Mouse (Mus musculus) 3T3-L1 (cell line): ENCODE results near the gene Rrp9.
A peak's percentile ranks its signal among the peaks of the same experiment; 100 is the strongest.
"Not testable (repeated sequence)": the region's sequence is repeated elsewhere in the genome, so short reads cannot be mapped to it uniquely, and the experiment has no call there.

ENCODE experiments used
- DNase-seq: peaks from one replicate; pipeline ENCODE4 v3.0.0-alpha.2; 2015; ENCODE audit warnings: low read depth, low spot score

Gene Rrp9

DNA sequence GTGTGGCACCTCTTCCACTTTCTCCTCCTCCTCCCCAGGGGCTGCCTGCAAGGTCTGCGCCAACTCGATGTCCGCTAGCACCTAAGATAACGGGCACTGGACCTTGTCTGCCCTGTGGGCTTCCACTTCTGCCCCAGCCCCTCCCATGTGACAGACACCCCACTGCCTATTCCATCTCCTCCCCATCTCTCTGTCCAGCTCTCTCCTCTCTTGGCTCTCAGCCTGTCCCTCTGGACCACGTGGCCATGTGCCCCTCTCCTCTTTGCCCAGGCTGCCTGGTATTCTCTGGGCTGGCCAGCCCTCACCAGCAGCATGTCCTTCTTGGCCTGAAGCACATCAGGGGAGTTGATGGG is 2.0 kb upstream of the Rrp9 start:
- DNase-seq: no peak

DNA sequence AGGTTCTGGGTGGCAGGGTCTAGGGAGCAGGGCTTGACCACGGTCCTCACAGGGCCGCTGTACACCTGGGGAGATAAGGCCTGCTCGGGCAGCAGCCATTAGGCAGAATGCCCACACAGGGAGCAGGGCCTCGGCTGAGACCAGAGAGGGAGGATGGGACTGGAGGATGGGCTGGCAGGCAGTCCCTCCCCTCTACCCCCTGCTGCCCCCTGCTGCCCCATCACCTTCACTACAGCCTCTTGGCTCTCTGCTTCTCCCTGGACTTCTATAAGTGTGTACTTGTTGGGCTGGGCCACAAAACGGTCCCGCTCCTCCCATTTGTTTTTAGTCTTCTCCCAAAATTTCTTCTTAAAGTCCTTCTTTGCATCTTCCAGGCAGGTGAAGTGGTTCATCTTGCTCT is 1.3 kb upstream of the Rrp9 start:
- DNase-seq: peak; percentile 89

- DNase-seq: peak; percentile 68
Observed at GRCm38 (mm10) chr9:106475046-106475445, 717 bp upstream of the Rrp9 start.

GRCm38 (mm10) chr9:106476002-106476923 is 500 bp downstream of the Rrp9 start:
- DNase-seq: peak; percentile 95

DNA sequence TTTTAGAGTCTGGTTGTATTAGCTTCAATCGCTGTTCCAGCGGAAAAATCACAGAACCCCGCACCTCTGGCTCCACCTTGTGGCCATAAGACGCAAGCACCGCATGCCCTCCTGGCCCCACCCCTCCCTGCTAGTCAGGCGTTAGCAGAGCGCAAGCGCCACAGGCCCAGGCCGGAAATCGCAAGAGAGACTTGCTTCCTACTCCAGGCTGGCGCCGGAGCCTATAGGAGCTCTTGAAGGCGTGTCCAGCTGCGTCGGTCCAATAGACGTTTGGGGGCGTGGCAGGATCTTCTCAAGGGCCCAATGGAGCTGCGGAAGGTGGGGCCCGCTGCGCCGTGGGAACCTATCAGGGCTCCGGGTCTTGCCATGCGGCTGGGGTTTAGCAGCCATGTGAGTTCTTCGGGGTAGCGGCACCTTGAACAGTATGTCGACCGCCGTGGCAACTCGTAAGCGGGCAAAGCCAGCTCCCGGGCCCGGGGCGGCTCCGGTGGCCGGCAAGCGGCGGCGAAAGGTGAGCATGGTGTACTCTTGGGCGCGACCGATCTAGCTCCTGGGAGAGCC is 1.2 kb downstream of the Rrp9 start, which contains the start of gene Parp3:
Gene Parp3, minus strand, starts transcription at position 26 of the 561 bp plus-strand sequence.
- peak; percentile 100 for DNase-seq

DNA sequence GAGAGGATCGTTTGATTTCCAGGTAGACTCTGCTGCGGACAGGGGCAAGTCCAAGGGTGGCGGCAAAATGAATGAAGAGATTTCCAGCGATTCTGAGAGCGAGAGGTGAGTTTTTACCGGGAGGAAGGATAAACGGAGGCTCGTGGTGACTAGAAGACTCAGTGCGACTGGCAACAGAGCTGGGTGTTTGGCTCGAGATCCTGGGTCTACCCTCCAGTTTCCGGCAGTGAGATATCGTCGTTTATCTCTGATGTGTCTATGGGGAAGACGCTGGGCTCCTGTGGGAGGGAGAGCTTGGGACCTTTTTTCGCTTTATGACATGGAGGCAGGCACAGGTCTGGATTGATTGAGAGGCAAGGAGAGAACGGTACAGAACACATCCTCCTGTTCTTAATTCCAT is 1.9 kb downstream of the Rrp9 start:
- DNase-seq: no peak

DNA sequence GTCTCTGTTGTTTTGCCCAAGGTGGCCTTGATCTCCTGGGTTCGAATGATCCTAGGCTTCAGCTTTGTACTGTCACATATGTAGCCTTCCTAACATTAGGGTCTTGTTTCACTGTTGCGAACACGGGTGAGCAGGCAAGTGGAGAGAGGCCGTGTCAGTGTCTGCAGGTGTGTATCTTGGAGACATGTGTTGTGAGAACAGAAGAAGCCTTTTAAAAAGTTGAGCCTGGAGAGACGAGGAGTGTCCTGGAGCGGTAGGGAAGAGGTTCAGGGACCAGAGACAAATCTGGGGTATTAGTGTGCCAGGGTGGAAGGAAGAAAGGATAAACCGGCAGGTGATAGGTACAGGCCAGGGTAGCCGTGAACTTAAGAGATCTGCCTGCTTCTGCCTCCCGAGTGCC is 2.3 kb downstream of the Rrp9 start:
- DNase-seq: no peak

- DNase-seq: no peak
Observed at GRCm38 (mm10) chr9:106480541-106480940, 4.8 kb downstream of the Rrp9 start.

- DNase-seq: no peak
Observed at GRCm38 (mm10) chr9:106481075-106481474, 5.3 kb downstream of the Rrp9 start.

DNA sequence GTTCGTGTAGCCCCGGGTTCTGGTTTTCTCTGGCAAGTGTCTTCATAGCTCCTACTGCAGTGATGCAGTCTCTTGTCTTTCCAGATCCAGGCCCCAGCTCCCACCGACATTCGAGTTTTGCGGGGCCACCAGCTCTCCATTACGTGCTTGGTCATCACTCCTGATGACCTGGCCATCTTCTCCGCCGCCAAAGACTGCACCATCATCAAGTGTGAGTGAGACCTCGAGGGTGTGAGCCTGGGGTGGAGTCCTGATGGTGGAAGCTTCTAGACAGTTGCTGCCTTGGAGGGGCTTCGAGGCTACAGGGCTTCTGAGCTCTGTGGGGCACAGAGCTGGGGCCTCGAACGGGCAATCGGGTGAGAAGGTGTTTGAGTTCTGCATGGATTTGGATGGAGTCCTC is 5.9 kb downstream of the Rrp9 start:
- DNase-seq: no peak

GRCm38 (mm10) chr9:106482578-106483115 is 6.9 kb downstream of the Rrp9 start:
- no peak for DNase-seq

DNA sequence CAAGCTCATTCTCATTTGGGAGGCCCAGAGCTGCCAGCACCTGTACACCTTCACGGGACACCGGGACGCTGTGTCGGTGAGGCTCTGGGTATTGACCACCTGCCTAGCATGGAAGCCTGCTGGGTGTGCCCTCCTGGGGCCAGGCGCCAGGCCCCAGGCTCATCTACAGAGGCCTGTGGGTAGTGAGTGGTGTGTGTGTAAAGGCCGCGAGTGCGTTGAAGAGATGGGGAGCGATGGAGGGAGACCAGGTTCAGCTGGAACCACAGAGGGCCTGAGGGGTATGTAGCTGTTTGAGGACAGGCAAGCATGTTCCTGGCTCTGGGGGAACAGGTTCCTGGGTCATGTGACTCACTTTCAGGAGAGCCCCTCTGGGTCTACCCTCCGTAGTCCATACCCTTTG is 7.4 kb downstream of the Rrp9 start:
- no peak for DNase-seq

GRCm38 (mm10) chr9:106483606-106484005 is 7.8 kb downstream of the Rrp9 start:
- no peak for DNase-seq

DNA sequence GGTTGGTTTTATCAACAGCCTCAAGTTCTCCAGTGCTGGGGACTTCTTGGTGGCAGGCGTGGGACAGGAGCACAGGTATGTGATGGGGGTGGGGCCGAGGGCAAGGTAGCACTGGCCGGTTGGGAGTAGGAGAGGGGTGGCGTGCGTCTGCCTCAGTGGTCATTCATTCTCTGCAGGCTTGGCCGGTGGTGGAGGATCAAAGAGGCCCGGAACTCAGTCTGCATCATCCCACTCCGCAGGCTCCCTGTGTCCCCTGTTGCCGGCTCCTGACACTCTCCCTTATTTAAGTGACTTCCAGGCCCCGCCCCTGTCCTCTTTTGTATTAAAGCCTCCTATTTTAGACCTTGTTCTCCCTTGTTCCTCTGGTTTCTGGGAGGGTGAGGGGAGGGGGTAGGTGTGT is 9.3 kb downstream of the Rrp9 start:
- DNase-seq: no peak

- not testable (repeated sequence) for DNase-seq
Observed at GRCm38 (mm10) chr9:106487602-106488001, 11.8 kb downstream of the Rrp9 start.

DNA sequence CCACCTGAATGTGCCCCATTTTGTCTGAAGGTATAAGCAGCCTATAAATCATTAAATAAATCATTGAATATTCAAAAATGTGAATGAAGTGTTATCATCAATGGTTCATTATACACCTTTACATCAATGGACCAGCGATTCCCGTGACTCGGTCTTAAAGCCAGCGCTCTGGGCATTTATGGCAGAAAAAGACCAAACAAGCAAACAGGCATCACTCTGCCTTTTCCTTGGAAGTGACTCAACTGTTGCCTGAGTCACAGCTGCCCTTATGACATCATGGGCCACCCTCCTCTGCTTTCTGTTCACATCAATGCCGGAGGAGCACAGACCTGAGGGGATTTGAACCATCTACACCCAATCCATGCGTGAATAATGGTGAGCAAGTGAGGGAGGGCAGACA is 23.9 kb downstream of the Rrp9 start, which contains the start of gene Iqcf1:
Gene Iqcf1, plus strand, starts transcription at position 301 of the 400 bp plus-strand sequence.
- DNase-seq: peak; percentile 43

GRCm38 (mm10) chr9:106501846-106502245 is 26.1 kb downstream of the Rrp9 start:
- no peak for DNase-seq

GRCm38 (mm10) chr9:106504246-106504645 is 28.5 kb downstream of the Rrp9 start:
- no peak for DNase-seq

GRCm38 (mm10) chr9:106509356-106509755 is 33.6 kb downstream of the Rrp9 start:
- no peak for DNase-seq

DNA sequence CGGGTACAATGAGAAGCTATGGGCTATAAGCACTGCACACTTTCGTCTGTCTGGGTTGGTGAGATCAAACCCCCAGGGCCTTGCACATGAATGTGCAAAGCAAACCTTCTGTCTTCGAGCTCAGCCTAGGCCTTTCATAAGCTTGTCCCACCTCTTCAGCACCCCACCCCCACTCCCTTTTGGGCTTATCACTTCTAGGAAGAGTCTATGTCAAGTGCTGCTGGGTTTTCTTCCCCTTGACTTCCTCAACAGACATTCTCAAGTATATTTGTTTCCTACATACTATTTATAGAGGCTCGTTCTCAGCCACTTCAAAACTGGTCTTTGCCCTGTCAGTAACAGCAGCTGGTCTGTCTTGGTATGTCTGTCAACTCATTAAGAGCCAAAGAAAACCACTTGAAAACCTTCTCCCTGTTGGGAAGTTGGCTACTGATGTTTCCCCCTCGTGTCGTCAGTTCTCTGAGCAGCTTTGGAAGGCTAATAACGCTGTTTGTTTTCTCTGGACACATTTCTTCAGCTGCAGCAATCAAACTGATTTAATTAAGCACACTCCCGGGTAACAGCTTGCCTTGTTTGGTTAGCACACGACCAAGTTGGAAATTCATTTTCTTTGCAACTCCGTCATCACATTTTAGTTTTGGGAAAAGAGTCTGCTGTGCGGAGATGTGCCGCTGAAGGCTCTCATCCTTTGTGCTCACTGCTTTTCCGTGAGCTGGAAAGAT is 37.1 kb downstream of the Rrp9 start:
- no peak for DNase-seq

GRCm38 (mm10) chr9:106513566-106513965 is 37.8 kb downstream of the Rrp9 start:
- DNase-seq: no peak

DNA sequence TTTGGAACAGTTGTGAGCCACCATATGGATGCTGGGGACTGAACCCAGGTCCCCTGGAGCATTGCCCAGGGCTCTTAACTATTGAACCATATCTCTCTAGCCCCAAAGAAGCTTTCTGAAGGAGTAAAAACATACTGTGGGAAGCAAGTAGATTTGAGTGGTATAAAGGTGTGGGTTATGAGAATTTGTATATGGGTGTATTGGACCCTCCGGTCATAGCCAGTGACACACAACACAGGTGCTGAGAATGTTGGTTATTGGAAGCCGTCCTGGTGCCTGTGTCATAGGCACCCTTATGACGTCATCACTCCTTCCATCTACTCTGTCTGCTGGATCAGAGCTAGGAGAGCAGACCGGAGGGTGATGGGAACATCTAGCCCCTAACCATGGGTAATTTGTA is 38.5 kb downstream of the Rrp9 start, which contains the start of gene Iqcf5:
Gene Iqcf5, plus strand, starts transcription at position 301 of the 400 bp plus-strand sequence.
- no peak for DNase-seq
